Mouse (Mus musculus) lung, adult 2 months (tissue): ENCODE data around the gene Nrp2. TPM values are rescaled to one million over a fixed set of nuclear protein-coding genes. Genes with fewer than 3 reads are reported as not detected.

ENCODE experiments used
- DNase-seq: peaks from one replicate; pipeline ENCODE4 v3.0.0; 2022
- H3K4me1 ChIP-seq: fragments of 200-500 bp; 2 replicates; pipeline ENCODE4 v1.6.1; 2011; ENCODE audit warnings: low read length; ENCODE audit not compliant: control insufficient read depth, insufficient read depth
- H3K4me3 ChIP-seq: fragments of 200-500 bp; replicated peaks from 2 replicates; pipeline ENCODE3; 2011; ENCODE audit warnings: low read depth, mild to moderate bottlenecking, control low read depth, low read length; ENCODE audit errors: extremely low read depth
- CTCF ChIP-seq: fragments of 200-500 bp; IDR thresholded peaks from 2 replicates; pipeline ENCODE4 v1.5.1; 2011; ENCODE audit warnings: mild to moderate bottlenecking, low read length, control low read depth; ENCODE audit not compliant: insufficient read depth
- POLR2A ChIP-seq: fragments of 200-500 bp; IDR thresholded peaks from 2 replicates; pipeline ENCODE4 v1.6.1; 2011; ENCODE audit warnings: low read depth, mild to moderate bottlenecking, control low read depth, low read length, borderline replicate concordance; ENCODE audit errors: extremely low read depth
- WGBS: fragments of 180-500 bp; shearing (Covaris S2); methylation state at CpG from one replicate; pipeline ENCODE4 v1.1.7; 2018; 5-methylcytosine and 5-hydroxymethylcytosine counted together
- polyA plus RNA-seq: library from polyadenylated mRNA; depleted of rRNA; stranded (reverse); fragments of >200 nt; gene quantifications from 2 replicates; pipeline ENCODE4 v1.2.3, GENCODE M21; 2012

Gene Nrp2
- polyA plus RNA-seq, 1 experiment: 27.8 TPM

DNA sequence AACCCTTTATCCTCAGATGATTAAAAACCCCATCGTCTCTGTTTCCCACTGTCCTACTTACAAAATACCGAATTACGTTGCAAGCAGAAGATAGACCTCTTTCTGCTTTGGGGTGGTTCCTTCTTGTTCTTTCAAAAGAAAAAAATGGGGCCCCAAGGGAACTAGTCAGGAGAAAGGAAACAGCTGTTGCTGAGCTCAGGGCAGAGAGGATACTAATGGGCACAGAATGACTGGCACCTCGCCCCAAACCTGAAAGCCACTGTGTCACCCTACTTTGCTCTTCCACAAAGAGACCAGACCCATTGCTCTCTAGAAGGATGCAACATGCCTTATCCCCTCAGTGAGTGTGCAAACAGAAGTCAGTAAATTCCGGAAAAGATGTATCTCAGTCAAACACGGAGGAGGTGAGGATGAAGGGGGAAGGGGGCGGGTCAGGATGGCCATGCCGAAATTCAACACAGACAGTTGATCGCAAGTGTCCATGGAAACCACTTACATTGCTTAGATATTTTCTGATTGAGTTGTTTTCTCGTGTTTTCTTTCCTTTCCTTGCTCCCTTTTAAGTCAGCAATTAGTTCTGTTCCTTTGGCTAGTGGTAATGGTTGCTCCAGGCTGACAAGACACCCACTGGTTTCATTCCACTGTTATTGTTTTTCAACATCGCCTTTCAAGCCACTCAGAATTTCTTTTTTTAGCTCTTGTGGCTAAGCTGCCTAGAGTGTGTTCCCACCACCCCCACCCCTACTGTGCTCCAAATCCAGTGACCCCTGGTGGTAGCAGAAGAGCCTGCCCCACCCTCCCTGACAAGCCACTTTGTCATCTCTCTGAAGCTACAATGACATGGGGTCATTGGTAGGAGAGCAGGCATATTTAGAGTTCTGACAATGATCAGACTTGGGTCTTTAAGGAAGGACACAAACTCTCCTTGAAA is 71.5 kb downstream of the Nrp2 start:
- H3K4me1 ChIP-seq: peaks cover 4% of the 10 kb centered on the region
- DNase-seq: no peak
- WGBS: 54% methylated on average over 11 of the region's 11 CpGs
- no peak overlapping the region for H3K4me3 ChIP-seq
- no peak for TF ChIP-seq POLR2A
- TF ChIP-seq CTCF: no peak

DNA sequence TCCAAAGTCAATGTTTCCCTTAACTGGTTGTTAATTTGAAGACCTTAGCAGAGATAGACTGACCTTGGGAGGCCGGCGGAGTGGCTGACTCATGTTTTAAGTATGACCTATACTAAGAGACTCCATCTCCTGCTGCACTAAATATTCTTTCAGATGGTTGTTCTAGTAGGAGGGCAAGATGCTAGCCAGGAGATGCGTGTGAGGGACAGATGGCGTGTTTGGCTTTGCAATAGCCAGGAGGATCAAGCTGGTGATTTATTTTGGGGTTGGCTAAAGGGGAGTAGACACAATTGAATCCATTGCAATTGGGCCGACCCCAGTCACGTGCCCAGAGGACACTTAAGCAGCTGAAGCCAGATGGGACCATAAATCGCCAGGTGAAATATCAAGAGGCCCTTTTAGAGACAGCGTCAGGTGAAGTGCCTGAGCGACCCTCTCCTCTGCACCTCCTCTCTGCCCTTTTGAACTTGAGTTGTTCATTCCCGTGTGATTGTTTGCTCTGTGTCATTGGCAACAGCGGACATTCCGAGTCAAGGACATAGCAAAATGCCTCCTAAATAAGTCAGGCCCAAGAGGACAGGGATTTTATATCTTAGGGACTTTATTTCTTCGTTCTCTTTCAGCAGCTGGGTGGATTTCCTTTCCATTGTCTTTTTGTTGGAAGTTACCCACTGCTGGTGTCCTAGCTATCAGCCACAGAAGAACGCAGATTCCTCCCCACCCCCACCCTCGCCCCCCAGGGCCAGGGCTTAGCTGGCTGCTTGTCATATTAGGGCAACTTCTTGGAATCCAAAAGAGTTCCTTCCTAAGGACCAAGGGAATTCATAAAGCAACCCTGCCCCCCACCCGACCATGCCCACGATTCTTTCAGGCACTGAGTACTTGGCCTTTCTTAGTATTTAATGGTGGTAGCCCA is 74.5 kb downstream of the Nrp2 start:
- WGBS: 55% methylated on average over 17 of the region's 17 CpGs
- TF ChIP-seq POLR2A (no peak), CTCF (no peak)
- H3K4me3 ChIP-seq: no peak overlapping the region
- DNase-seq: no peak
- peaks cover 4% of the 10 kb centered on the region for H3K4me1 ChIP-seq

- WGBS: 69% methylated on average over 4 of the region's 4 CpGs
- Histone ChIP-seq H3K4me3 (no peak overlapping the region), H3K4me1 (peaks cover 4% of the 10 kb centered on the region)
- no peak for DNase-seq
- TF ChIP-seq POLR2A: no peak
- TF ChIP-seq CTCF: no peak
Measured at GRCm38 (mm10) chr1:62778910-62779309, 75.8 kb downstream of the Nrp2 start.

DNA sequence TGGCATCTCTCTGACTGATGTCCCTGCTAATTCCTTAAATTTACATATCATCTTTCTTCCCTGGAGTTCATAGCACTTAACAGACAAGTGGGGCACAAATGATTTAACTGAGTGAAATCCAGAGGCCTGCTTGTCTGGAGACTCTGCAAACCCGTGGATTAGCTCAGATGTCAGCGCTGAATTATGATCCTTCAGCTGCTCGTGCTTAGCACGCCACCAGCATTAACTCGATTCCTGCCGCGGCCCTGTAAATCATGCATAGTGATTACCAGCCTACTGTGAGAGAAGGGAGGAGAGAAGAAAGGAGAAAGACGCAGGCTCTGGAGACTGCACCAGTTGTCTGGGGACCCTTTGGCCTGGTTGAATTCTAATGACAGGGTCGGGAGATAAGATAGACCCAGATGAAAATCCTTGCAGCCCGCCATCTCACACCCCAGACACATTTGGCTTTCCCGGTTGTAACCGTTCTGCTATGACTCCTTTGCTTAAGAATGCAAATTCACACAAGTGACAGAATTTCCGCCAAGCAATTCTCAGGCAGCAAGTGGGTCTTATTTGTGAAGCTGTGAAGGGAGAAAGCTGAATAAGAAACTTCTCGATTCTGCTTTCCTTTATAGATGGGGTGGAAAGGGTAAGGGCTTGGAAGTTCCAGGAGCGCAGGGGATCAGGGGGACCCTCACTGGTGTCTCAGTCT is 77.1 kb downstream of the Nrp2 start:
- Histone ChIP-seq H3K4me1 (peaks cover 4% of the 10 kb centered on the region), H3K4me3 (no peak overlapping the region)
- DNase-seq: no peak
- TF ChIP-seq POLR2A (no peak), CTCF (no peak)
- 61% methylated on average over 15 of the region's 15 CpGs for WGBS

DNA sequence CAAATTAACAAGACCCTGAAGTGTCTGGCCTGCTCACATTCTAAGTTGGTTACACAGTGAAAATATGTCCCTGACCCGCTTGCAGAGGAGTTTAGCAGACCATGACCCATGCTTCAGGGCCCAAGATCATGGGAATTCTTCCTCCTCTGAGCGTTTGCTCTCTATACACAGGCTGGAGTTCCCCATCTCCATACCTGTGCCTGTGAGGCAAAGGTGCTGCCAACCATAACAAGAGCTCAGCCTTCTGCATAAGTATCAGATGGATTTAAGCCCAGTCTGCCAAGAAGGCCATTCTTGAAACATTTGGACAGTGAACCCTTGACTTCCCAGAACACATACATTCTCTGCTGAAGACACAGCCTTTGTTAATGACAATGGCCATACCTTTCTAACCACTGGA is 79.1 kb downstream of the Nrp2 start:
- WGBS: 86% methylated on average over 2 of the region's 2 CpGs
- TF ChIP-seq CTCF (no peak), POLR2A (no peak)
- H3K4me1 ChIP-seq: peaks cover 4% of the 10 kb centered on the region
- DNase-seq: no peak
- H3K4me3 ChIP-seq: no peak overlapping the region

DNA sequence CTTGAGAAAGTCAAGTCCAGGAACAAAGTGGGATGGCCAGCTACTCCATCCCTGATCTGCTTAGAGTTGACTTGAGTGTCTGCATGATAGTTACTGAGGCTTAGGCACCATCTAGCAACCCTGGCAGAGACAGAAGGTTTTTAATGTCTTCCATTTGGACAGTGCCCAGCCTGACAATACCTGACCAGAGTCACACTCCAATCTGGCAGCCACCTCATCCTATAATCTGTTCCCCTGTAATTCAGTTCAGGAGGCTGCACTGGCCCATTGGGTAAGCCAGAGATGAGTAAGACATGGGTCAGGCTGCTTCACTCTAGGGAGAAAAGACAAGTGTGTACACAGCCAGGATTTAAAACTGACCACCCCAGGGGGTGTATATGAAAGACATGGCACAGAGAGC is 79.5 kb downstream of the Nrp2 start:
- DNase-seq: no peak
- TF ChIP-seq POLR2A (no peak), CTCF (no peak)
- peaks cover 4% of the 10 kb centered on the region for H3K4me1 ChIP-seq
- no peak overlapping the region for H3K4me3 ChIP-seq

DNA sequence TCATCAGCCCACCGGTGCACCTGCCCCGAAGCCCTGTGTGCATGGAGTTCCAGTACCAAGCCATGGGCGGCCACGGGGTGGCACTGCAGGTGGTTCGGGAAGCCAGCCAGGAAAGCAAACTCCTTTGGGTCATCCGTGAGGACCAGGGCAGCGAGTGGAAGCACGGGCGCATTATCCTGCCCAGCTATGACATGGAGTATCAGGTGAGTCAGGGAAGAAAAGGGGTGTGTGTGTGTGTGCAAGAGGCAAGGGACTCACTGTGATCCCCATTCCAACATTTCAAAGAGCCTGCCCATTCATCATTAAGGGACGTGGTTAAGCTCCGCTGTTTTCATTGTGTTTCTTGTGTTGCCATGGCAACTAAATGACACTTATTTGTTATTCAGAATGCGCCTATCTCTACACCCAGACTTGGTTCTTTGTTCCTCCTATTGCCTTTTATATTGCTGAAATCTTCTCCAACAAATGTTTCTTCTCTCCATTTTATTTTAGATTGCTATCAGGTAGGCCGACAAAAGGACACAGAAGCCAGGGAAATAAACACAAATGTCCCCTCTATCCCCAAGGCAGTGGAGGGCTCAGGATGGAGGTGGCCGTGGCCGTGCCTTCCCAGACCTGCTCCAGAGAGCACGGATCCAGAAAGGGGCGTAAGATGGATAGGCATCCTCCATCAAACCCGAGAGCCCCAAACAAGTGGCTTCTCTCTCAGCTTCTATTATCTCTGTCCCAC is 80.4 kb downstream of the Nrp2 start:
- 76% methylated on average over 18 of the region's 18 CpGs for WGBS

GRCm38 (mm10) chr1:62784084-62784392 is 81.0 kb downstream of the Nrp2 start:
- TF ChIP-seq CTCF: no peak
- TF ChIP-seq POLR2A: no peak
- Histone ChIP-seq H3K4me1 (no peaks in the 10 kb centered on the region), H3K4me3 (no peak overlapping the region)
- 68% methylated on average over 5 of the region's 5 CpGs for WGBS
- no peak for DNase-seq

More for the DNA sequence above, 80.4 kb downstream of the Nrp2 start:
- TF ChIP-seq POLR2A (no peak), CTCF (no peak)
- H3K4me1 ChIP-seq: no peaks in the 10 kb centered on the region; the same call in 1 of the 2 replicates
- H3K4me3 ChIP-seq: no peak overlapping the region
- no peak for DNase-seq
